Mouse (Mus musculus) intestine, embryonic 15.5 days (tissue): ENCODE data around the gene Srgap1. TPM values are rescaled to one million over a fixed set of nuclear protein-coding genes. Genes with fewer than 3 reads are reported as not detected.

Experiments
- ATAC-seq: fragments of 200-750 bp; cut with Nextera tagmentation; 2 replicates; pipeline ENCODE4 v1.8.0; 2017; ENCODE audit warnings: moderate TSS enrichment, moderate library complexity
- H3K27ac ChIP-seq: fragments of 300-500 bp; sonication (generic); 2 replicates; pipeline ENCODE4 v1.5.1; 2015; ENCODE audit warnings: mild to moderate bottlenecking, inconsistent platforms
- H3K27me3 ChIP-seq: fragments of 300-500 bp; sonication (generic); replicated peaks from 2 replicates; pipeline ENCODE4 v1.6.1; 2015; ENCODE audit warnings: inconsistent platforms
- H3K36me3 ChIP-seq: fragments of 300-500 bp; sonication (generic); 2 replicates; pipeline ENCODE4 v1.6.1; 2015; ENCODE audit warnings: inconsistent platforms
- H3K4me1 ChIP-seq: fragments of 300-500 bp; sonication (generic); replicated peaks from 2 replicates; pipeline ENCODE4 v1.6.1; 2015; ENCODE audit warnings: inconsistent platforms
- H3K4me2 ChIP-seq: fragments of 300-500 bp; sonication (generic); replicated peaks from 2 replicates; pipeline ENCODE4 v1.6.1; 2015; ENCODE audit warnings: mild to moderate bottlenecking, inconsistent platforms
- H3K4me3 ChIP-seq: fragments of 300-500 bp; sonication (generic); replicated peaks from 2 replicates; pipeline ENCODE4 v1.5.1; 2015; ENCODE audit warnings: inconsistent platforms
- H3K9ac ChIP-seq: fragments of 300-500 bp; sonication (generic); 2 replicates; pipeline ENCODE4 v1.6.1; 2015; ENCODE audit warnings: inconsistent platforms
- H3K9me3 ChIP-seq: fragments of 300-500 bp; sonication (generic); 2 replicates; pipeline ENCODE4 v1.6.1; 2016; ENCODE audit warnings: inconsistent platforms
- WGBS: fragments of 180-500 bp; shearing (Covaris S2); methylation state at CpG from one replicate; pipeline ENCODE4 v1.1.7; 2015; 5-methylcytosine and 5-hydroxymethylcytosine counted together
- polyA plus RNA-seq: library from polyadenylated mRNA; unstranded; fragments of >200 nt; fragmentation: Nextera tagmentation; extraction: Ambion mirVana; gene quantifications from 2 replicates; pipeline ENCODE4 v1.2.1, GENCODE M21; 2015

Gene Srgap1
- polyA plus RNA-seq, 1 experiment from 2014 or later, result 7.7 TPM

DNA sequence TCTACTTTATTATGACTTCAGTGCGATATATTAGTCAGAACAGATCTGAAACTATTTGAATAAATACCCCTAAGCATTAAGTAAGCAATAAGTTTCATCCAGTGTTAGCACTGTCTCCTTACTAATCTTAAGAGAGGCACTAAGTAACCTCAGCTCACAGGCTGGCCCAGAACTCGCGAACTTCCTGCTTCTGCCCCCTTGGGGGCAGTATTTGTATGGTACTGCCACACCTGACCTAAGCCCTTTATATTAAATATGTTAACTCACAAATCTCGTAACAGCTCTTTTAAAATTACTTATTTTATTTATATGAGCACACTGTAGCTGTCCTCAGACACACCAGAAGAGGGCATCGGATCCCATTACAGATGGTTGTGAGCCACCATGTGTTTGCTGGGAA lies 213.7 kb downstream of the Srgap1 start:
- H3K27ac ChIP-seq, result no peak overlapping the region
- H3K36me3 ChIP-seq, result no peaks in the 10 kb centered on the region
- H3K4me1 ChIP-seq, result no peaks in the 10 kb centered on the region
- WGBS, result 89% methylated on average over 5 of the region's 5 CpGs
- no peak for ATAC-seq
- no peaks in the 10 kb centered on the region for H3K27me3 ChIP-seq
- no peaks in the 10 kb centered on the region for H3K9me3 ChIP-seq
- H3K4me3 ChIP-seq, result no peak overlapping the region
- H3K4me2 ChIP-seq, result no peak overlapping the region
- H3K9ac ChIP-seq, result no peak overlapping the region

- Histone ChIP-seq H3K27ac (no peak overlapping the region), H3K4me1 (no peaks in the 10 kb centered on the region), H3K36me3 (no peaks in the 10 kb centered on the region), H3K9ac (no peak overlapping the region), H3K4me3 (no peak overlapping the region), H3K4me2 (no peak overlapping the region), H3K9me3 (no peaks in the 10 kb centered on the region), H3K27me3 (no peaks in the 10 kb centered on the region)
- ATAC-seq, result no peak
- 74% methylated on average over 29 of the region's 29 CpGs for WGBS
Observed at GRCm38 (mm10) chr10:121830335-121831307, 216.5 kb downstream of the Srgap1 start.

DNA sequence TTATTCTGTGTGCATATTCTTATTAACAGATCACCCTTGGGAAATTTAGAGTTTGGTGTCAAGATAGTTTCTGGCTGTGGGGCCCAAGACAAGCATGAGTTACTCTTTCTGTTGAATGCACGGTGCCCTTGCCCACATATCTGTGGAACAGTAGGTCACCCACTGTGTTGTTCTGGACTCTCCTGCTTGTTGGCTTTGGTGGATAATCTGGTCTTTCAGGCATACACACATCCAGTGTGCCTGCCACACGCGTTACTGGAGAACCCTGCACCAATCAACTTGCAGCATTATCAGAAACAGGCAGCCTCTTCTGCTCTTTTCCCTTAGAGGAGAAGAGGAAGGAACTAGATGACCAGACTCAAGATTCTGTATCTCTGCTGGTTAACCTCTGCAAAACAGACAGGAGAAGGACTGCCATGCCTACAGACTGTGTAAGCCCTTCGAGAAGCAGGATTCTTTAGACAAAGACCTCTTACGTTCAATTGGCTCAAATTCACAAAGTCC lies 217.3 kb downstream of the Srgap1 start:
- WGBS, result 83% methylated on average over 5 of the region's 5 CpGs
- H3K9ac ChIP-seq, result no peak overlapping the region
- no peak for ATAC-seq
- no peaks in the 10 kb centered on the region for H3K9me3 ChIP-seq
- H3K4me1 ChIP-seq, result no peaks in the 10 kb centered on the region
- no peak overlapping the region for H3K27ac ChIP-seq
- no peak overlapping the region for H3K4me3 ChIP-seq
- H3K36me3 ChIP-seq, result no peaks in the 10 kb centered on the region
- no peaks in the 10 kb centered on the region for H3K27me3 ChIP-seq
- no peak overlapping the region for H3K4me2 ChIP-seq

DNA sequence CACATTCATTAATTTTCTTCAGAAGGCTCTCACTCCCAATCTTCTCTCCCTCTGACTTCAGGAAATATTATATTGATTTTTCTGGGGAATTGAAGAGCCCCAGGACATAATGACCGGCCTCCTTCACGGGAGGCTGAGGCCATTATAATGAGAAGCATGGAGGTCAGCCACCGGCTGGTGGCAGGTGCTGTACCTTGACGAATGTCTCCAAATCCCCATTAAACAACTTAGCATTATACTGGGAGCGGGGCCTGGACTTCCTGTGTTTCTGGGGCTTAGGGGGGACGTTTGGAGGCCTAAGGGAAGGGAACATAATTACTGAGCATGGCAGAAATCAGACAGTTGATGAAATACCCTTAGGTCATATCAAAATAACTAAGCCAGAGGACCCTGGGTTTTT lies 218.1 kb downstream of the Srgap1 start:
- 56% methylated on average over 6 of the region's 6 CpGs for WGBS
- no peaks in the 10 kb centered on the region for H3K4me1 ChIP-seq
- H3K27me3 ChIP-seq, result no peaks in the 10 kb centered on the region
- no peak overlapping the region for H3K4me2 ChIP-seq
- H3K4me3 ChIP-seq, result no peak overlapping the region
- no peak overlapping the region for H3K27ac ChIP-seq
- ATAC-seq, result no peak
- H3K36me3 ChIP-seq, result no peaks in the 10 kb centered on the region
- no peaks in the 10 kb centered on the region for H3K9me3 ChIP-seq
- H3K9ac ChIP-seq, result no peak overlapping the region

- Histone ChIP-seq H3K9ac (no peak overlapping the region), H3K4me2 (no peak overlapping the region), H3K9me3 (no peaks in the 10 kb centered on the region), H3K4me1 (no peaks in the 10 kb centered on the region), H3K36me3 (0 out of 2 replicates have a peak, but pooled peaks cover 5% of the 10 kb centered on the region), H3K27ac (no peak overlapping the region), H3K4me3 (no peak overlapping the region), H3K27me3 (no peaks in the 10 kb centered on the region)
- no peak for ATAC-seq
- 54% methylated on average over 5 of the region's 5 CpGs for WGBS
Observed at GRCm38 (mm10) chr10:121822674-121823073, 224.4 kb downstream of the Srgap1 start.

GRCm38 (mm10) chr10:121820846-121821245 lies 226.3 kb downstream of the Srgap1 start:
- Histone ChIP-seq H3K9me3 (no peaks in the 10 kb centered on the region), H3K4me2 (no peak overlapping the region), H3K27ac (no peak overlapping the region), H3K36me3 (0 out of 2 replicates have a peak, but pooled peaks cover 5% of the 10 kb centered on the region), H3K4me1 (no peaks in the 10 kb centered on the region), H3K4me3 (no peak overlapping the region), H3K27me3 (no peaks in the 10 kb centered on the region), H3K9ac (no peak overlapping the region)
- WGBS, result 86% methylated on average over 7 of the region's 7 CpGs
- no peak for ATAC-seq

- no peaks in the 10 kb centered on the region for H3K9me3 ChIP-seq
- 0 out of 2 replicates have a peak, but pooled peaks cover 5% of the 10 kb centered on the region for H3K36me3 ChIP-seq
- 55% methylated on average over 7 of the region's 7 CpGs for WGBS
- H3K4me2 ChIP-seq, result no peak overlapping the region
- no peaks in the 10 kb centered on the region for H3K4me1 ChIP-seq
- H3K27ac ChIP-seq, result no peak overlapping the region
- no peaks in the 10 kb centered on the region for H3K27me3 ChIP-seq
- no peak for ATAC-seq
- H3K4me3 ChIP-seq, result no peak overlapping the region
- H3K9ac ChIP-seq, result no peak overlapping the region
Observed at GRCm38 (mm10) chr10:121817983-121818382, 229.1 kb downstream of the Srgap1 start.

GRCm38 (mm10) chr10:121807771-121808170 lies 239.3 kb downstream of the Srgap1 start:
- H3K9ac ChIP-seq, result no peak overlapping the region
- WGBS, result 86% methylated on average over 11 of the region's 11 CpGs
- H3K27ac ChIP-seq, result no peak overlapping the region
- no peaks in the 10 kb centered on the region for H3K27me3 ChIP-seq
- no peaks in the 10 kb centered on the region for H3K4me1 ChIP-seq
- 0 out of 2 replicates have a peak, but pooled peaks cover 2% of the 10 kb centered on the region for H3K36me3 ChIP-seq
- no peak for ATAC-seq
- H3K4me3 ChIP-seq, result no peak overlapping the region
- no peak overlapping the region for H3K4me2 ChIP-seq
- H3K9me3 ChIP-seq, result no peaks in the 10 kb centered on the region

GRCm38 (mm10) chr10:121806806-121807205 lies 240.3 kb downstream of the Srgap1 start:
- no peaks in the 10 kb centered on the region for H3K27me3 ChIP-seq
- no peak overlapping the region for H3K9ac ChIP-seq
- no peak for ATAC-seq
- no peak overlapping the region for H3K4me3 ChIP-seq
- no peaks in the 10 kb centered on the region for H3K9me3 ChIP-seq
- WGBS, result 93% methylated on average over 11 of the region's 11 CpGs
- H3K36me3 ChIP-seq, result 0 out of 2 replicates have a peak, but pooled peaks cover 2% of the 10 kb centered on the region
- H3K27ac ChIP-seq, result no peak overlapping the region
- no peak overlapping the region for H3K4me2 ChIP-seq
- H3K4me1 ChIP-seq, result no peaks in the 10 kb centered on the region

DNA sequence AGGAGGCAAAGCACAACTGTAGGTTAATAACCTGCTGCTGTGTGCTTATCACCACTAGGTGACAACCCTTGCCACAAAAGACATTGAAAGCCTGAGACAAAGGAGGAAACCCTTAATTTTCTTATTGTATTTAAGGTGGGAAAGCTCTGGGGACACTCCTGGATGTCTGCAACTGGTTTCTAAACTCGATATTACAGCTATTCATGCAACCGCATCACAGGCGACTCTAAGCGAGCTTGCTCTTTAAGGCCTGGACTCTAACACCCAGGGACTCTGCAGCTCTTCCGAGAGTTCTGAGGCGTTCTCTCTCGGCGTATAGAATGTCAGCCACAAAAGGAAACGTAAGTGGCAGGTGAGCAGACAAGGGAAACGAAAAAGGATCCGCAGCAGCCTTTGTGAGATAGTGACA lies 241.2 kb downstream of the Srgap1 start:
- Histone ChIP-seq H3K4me1 (no peaks in the 10 kb centered on the region), H3K27ac (no peak overlapping the region), H3K36me3 (0 out of 2 replicates have a peak, but pooled peaks cover 2% of the 10 kb centered on the region), H3K9ac (no peak overlapping the region), H3K27me3 (no peaks in the 10 kb centered on the region), H3K4me2 (no peak overlapping the region), H3K9me3 (no peaks in the 10 kb centered on the region), H3K4me3 (no peak overlapping the region)
- ATAC-seq, result no peak
- WGBS, result 82% methylated on average over 11 of the region's 11 CpGs

GRCm38 (mm10) chr10:121804551-121804950 lies 242.6 kb downstream of the Srgap1 start:
- Histone ChIP-seq H3K36me3 (0 out of 2 replicates have a peak, but pooled peaks cover 2% of the 10 kb centered on the region), H3K4me3 (no peak overlapping the region), H3K4me2 (no peak overlapping the region), H3K9ac (no peak overlapping the region), H3K27ac (no peak overlapping the region), H3K27me3 (no peaks in the 10 kb centered on the region), H3K9me3 (no peaks in the 10 kb centered on the region), H3K4me1 (no peaks in the 10 kb centered on the region)
- 89% methylated on average over 13 of the region's 13 CpGs for WGBS
- no peak for ATAC-seq

- 92% methylated on average over 13 of the region's 13 CpGs for WGBS
Observed at GRCm38 (mm10) chr10:121800041-121800440, 247.1 kb downstream of the Srgap1 start.

More at GRCm38 (mm10) chr10:121800041-121800440, 247.1 kb downstream of the Srgap1 start:
- Histone ChIP-seq H3K9ac (no peak overlapping the region), H3K4me3 (no peak overlapping the region), H3K27me3 (no peaks in the 10 kb centered on the region), H3K4me2 (no peak overlapping the region), H3K4me1 (no peaks in the 10 kb centered on the region), H3K36me3 (0 out of 2 replicates have a peak, but pooled peaks cover 2% of the 10 kb centered on the region), H3K9me3 (no peaks in the 10 kb centered on the region), H3K27ac (no peak overlapping the region)
- ATAC-seq, result no peak
